Mouse (Mus musculus): ENCODE data around the gene Slc41a2. TPM values are rescaled to one million over a fixed set of nuclear protein-coding genes. Genes with fewer than 3 reads are reported as not detected.
"Not testable (repeated sequence)": the region's sequence is repeated elsewhere in the genome, so short reads cannot be mapped to it uniquely, and the experiment has no call there.

Slc41a2 gene
- polyA plus RNA-seq (2016; fragmentation: Nextera tagmentation; extraction: Ambion mirVana) = 0.21 and 0.27 TPM in 2 replicates

DNA sequence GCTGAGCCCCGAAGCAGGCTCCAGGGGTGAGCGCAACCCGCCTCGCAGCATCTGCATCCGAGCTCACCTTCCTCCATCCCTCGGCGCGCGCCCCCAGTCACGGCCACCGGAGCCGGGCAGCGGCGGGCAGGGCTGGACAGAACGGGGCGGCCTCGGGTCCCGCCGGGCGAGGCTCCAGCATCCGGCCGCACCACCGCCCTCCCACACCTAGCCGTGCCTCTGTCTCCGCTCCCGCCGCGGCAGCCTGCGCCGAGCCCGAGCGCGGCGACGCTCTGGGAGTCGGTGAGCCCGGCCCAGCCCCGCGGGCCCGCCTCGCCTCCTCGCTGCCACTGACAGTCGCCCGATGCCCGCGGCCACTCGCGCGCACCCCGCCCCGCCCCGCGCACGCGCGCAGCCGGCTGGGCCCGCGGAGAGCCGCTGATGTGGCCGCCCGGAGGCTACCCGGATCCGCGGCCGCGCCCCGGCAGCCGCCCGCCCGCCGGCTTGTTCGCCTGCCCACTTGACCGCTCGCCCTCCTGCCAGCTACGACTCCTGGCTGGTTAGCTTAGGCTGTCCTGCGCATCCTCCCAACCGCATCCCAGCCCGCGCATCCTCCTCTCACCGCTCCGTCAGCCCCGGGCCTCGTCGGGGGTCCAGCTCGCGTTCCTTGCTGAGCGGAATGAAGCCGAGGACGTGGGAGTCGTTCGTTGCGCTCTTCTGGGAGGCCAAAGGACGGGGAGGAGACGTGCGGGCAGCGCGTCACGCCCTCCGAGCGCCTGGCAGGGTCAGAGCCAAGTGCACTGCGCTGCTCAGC lies at the start of gene Slc41a2:
Slc41a2 (minus strand) TSS at position 724 of the 793 bp plus-strand sequence.
- Histone ChIP-seq H3K9me3 (no peaks in the 10 kb centered on the region), H3K36me3 (replicated peaks) (no peaks in the 10 kb centered on the region), H3K4me1 (peaks cover 10% of the 10 kb centered on the region), H3K27me3 (replicated peaks; ENCODE audit: low read depth, poor library complexity, severe bottlenecking) (peaks cover 77% of the 10 kb centered on the region), H3K27ac (replicated peaks) (peak within 1 kb of the TSS; percentile 66), H3K4me3 (peak within 1 kb of the TSS; percentile 70)
- DNase-seq (ENCODE audit: low spot score) = peak; percentile 74
- WGBS = under 1% methylated on average over 92 of the region's 102 CpGs

GRCm38 (mm10) chr10:83385330-83385910 lies 47.7 kb upstream of the Slc41a2 start:
- Histone ChIP-seq H3K4me1 (no peaks in the 10 kb centered on the region), H3K27me3 (replicated peaks; ENCODE audit: low read depth, poor library complexity, severe bottlenecking) (no peaks in the 10 kb centered on the region), H3K4me3 (no peak overlapping the region), H3K9me3 (no peaks in the 10 kb centered on the region), H3K27ac (replicated peaks) (no peak overlapping the region), H3K36me3 (replicated peaks) (peaks cover 29% of the 10 kb centered on the region)
- 96% methylated on average over 7 of the region's 7 CpGs for WGBS
- DNase-seq (ENCODE audit: low spot score) = no peak

GRCm38 (mm10) chr10:83384456-83385215 lies 47.0 kb upstream of the Slc41a2 start:
- Histone ChIP-seq H3K36me3 (replicated peaks) (peaks cover 36% of the 10 kb centered on the region), H3K4me3 (no peak overlapping the region), H3K4me1 (no peaks in the 10 kb centered on the region), H3K27me3 (replicated peaks; ENCODE audit: low read depth, poor library complexity, severe bottlenecking) (no peaks in the 10 kb centered on the region), H3K27ac (replicated peaks) (no peak overlapping the region), H3K9me3 (no peaks in the 10 kb centered on the region)
- DNase-seq (ENCODE audit: low spot score) = peak; percentile 4
- 88% methylated on average over 8 of the region's 8 CpGs for WGBS

DNA sequence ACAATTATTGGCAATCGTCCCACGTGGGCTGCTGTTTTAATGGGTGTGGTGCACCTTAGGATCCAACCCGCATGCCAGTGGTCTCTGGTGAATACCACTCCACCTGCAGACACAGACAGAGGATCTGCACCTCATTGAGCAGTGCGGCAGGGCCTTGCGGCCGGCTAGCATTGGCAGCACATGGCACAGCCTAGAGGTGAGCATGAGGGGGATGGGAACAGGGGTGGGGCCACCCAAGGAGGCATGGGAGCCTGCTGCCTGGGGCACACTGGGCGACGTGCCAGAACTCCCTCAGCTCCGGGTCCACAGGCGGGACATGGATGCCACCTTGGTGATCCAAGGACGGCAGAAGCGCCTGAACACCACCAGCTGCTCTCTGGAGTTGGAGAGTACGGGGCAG lies 46.2 kb upstream of the Slc41a2 start:
- no peaks in the 10 kb centered on the region for H3K4me1 ChIP-seq
- H3K27me3 ChIP-seq (replicated peaks; ENCODE audit: low read depth, poor library complexity, severe bottlenecking) = no peaks in the 10 kb centered on the region
- peaks cover 44% of the 10 kb centered on the region for H3K36me3 ChIP-seq (replicated peaks)
- H3K4me3 ChIP-seq = no peak overlapping the region
- H3K9me3 ChIP-seq = no peaks in the 10 kb centered on the region
- peak; percentile 6 for DNase-seq (ENCODE audit: low spot score)
- no peak overlapping the region for H3K27ac ChIP-seq (replicated peaks)
- WGBS = 96% methylated on average over 13 of the region's 13 CpGs

GRCm38 (mm10) chr10:83382988-83383387 lies 45.3 kb upstream of the Slc41a2 start:
- H3K36me3 ChIP-seq (replicated peaks) = peaks cover 52% of the 10 kb centered on the region
- 83% methylated on average over 2 of the region's 2 CpGs for WGBS

DNA sequence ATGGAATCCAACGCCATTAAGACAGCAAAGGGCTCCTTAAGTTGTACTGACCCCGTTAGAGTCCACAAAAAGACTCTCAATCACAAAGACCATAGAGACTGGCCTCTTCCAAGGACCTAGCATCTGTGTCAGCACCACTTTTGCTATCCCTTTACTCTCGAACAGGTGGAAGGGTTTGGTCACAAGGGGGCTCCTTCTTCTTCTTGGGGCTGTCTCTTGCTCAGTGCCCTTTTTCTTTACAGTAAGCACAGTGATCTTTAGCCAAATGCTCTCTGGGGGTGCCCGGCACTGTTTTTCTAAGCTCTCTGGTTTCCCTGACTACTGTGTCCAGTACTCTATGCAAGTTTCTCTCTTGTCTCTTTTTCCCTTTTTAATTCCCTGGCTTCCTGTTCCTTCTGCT lies 44.8 kb upstream of the Slc41a2 start:
- H3K36me3 ChIP-seq (replicated peaks) = peaks cover 57% of the 10 kb centered on the region

More at GRCm38 (mm10) chr10:83382988-83383387, 45.3 kb upstream of the Slc41a2 start:
- H3K27me3 ChIP-seq (replicated peaks; ENCODE audit: low read depth, poor library complexity, severe bottlenecking) = no peaks in the 10 kb centered on the region
- DNase-seq (ENCODE audit: low spot score) = no peak
- no peaks in the 10 kb centered on the region for H3K9me3 ChIP-seq
- H3K4me3 ChIP-seq = no peak overlapping the region
- no peak overlapping the region for H3K27ac ChIP-seq (replicated peaks)
- no peaks in the 10 kb centered on the region for H3K4me1 ChIP-seq

DNA sequence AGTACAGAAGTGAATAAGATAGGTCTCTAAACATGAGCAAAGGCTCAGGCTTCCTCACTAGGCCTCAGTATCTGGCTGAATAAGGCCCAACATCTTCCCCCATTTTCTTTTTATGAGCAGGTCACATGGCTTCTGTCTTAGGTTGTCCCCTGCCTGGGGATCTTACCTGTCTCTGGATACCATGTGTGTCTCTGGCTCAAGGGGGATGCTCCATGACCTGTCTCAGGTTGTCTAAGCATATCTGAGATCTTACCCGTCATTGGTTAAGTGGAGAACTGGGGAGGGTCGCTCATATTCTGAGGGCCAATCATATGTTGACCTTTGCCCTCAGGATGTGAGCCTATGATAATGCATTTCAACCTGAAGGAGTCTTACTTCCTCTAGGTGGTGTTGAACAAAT lies 42.8 kb upstream of the Slc41a2 start:
- 91% methylated on average over 2 of the region's 2 CpGs for WGBS
- no peaks in the 10 kb centered on the region for H3K9me3 ChIP-seq
- H3K27me3 ChIP-seq (replicated peaks; ENCODE audit: low read depth, poor library complexity, severe bottlenecking) = no peaks in the 10 kb centered on the region
- no peak overlapping the region for H3K27ac ChIP-seq (replicated peaks)
- DNase-seq (ENCODE audit: low spot score) = peak; percentile 2
- H3K36me3 ChIP-seq (replicated peaks) = peaks cover 66% of the 10 kb centered on the region
- no peaks in the 10 kb centered on the region for H3K4me1 ChIP-seq
- H3K4me3 ChIP-seq = no peak overlapping the region

More for the DNA sequence above, 44.8 kb upstream of the Slc41a2 start:
- DNase-seq (ENCODE audit: low spot score) = peak; percentile 4
- Histone ChIP-seq H3K27ac (replicated peaks) (no peak overlapping the region), H3K9me3 (no peaks in the 10 kb centered on the region), H3K4me1 (no peaks in the 10 kb centered on the region), H3K4me3 (no peak overlapping the region), H3K27me3 (replicated peaks; ENCODE audit: low read depth, poor library complexity, severe bottlenecking) (no peaks in the 10 kb centered on the region)
- 87% methylated on average over 4 of the region's 4 CpGs for WGBS

DNA sequence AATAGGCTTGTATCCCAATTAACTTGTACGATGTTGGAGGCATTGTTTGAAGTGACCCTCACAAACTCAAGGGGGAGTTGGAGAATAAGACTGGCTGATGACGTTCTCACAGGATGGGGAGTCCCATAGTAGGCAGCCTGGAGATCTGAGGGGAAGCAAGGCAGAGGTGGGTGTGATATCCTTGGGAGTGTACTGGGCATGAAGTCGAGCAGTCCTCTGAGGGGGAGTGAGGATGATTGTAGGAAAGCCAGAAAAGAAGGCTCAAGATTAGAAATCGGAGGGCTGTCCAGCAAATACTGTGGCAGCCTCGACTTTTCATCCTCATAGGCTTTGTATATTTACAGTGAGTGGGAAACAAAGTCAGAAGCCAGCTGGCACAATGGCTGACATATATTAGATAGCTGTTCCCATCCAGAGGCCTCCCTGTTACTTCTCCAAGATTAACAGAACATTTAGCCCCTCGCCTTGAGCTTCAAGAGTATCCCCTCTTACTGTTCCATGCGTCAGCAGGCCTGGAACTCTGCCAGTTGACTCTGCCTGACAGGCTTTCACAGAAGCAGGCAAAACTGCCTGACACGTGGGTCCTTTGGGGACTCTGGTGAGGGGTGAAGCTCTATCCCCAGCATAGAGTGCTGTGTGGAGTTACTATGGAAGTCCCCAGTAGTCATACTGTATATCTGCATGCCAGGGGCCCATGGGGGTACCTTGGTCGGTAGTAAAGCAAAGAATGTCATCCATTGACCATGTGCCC lies 40.6 kb upstream of the Slc41a2 start:
- Histone ChIP-seq H3K36me3 (replicated peaks) (peaks cover 68% of the 10 kb centered on the region), H3K27me3 (replicated peaks; ENCODE audit: low read depth, poor library complexity, severe bottlenecking) (no peaks in the 10 kb centered on the region)

DNA sequence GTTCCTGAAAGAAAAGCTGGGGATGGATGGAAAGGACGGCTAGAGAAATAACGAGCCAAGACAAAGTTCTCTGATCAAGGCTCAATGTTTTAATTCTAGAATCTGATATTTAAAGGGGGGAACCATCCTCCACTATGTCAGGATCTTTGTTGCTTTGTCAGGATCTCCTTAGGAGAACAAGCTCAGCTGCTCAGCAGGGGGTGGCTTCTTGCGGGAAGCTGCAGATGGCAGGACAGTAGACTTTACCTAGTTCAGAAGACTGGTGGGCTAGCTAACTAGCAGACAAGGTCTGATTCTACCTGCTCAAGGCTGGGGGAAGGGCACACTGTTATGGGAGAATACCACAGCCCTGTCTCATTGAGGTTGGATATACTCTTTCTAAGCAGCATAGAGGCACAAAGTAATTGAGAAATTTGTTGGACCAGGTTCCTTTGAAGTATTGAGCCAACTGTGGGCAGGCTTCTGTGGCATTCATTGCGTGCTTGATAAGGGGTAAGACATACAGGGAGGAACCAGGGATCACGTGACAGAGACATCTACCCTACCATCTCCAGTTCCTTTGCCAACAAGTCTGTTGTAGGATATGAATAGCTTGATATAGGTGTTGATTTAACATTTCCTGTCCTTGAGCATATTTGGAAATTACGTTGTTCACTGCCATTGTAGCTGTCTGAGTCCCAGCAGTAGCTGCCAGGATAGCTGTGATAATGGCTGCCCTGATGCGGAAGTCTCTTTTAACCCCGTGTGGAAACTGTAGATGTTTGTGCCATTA lies 39.4 kb upstream of the Slc41a2 start:
- Histone ChIP-seq H3K27me3 (replicated peaks; ENCODE audit: low read depth, poor library complexity, severe bottlenecking) (no peaks in the 10 kb centered on the region), H3K4me3 (no peak overlapping the region), H3K9me3 (no peaks in the 10 kb centered on the region), H3K36me3 (replicated peaks) (peaks cover 78% of the 10 kb centered on the region), H3K4me1 (no peaks in the 10 kb centered on the region), H3K27ac (replicated peaks) (no peak overlapping the region)
- WGBS = 93% methylated on average over 8 of the region's 8 CpGs
- peak; percentile 3 for DNase-seq (ENCODE audit: low spot score)

More for the DNA sequence above, 40.6 kb upstream of the Slc41a2 start:
- WGBS = 92% methylated on average over 9 of the region's 9 CpGs
- no peak overlapping the region for H3K4me3 ChIP-seq
- H3K4me1 ChIP-seq = no peaks in the 10 kb centered on the region
- H3K27ac ChIP-seq (replicated peaks) = no peak overlapping the region
- peak; percentile 7 for DNase-seq (ENCODE audit: low spot score)
- H3K9me3 ChIP-seq = no peaks in the 10 kb centered on the region

DNA sequence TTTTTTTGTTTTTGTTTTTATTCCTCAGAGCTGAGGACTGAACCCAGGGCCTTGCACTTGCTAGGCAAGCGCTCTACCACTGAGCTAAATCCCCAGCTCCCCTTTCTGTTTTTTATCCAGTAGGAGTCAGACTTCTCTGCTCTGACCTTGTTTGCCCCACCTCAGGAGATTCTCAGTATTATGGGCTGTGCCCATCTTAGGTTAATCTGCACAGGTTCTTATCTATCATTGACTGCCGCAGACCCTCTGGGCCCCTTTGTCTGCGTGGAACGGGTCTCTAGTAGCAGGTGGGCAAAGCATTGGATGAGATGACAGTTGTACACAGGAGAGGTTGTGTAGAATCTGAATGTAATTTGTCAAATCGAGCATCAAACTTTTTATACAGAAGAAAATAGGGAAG lies 37.8 kb upstream of the Slc41a2 start:
- WGBS = 91% methylated on average over 5 of the region's 5 CpGs
- DNase-seq (ENCODE audit: low spot score); H3K27me3 ChIP-seq (replicated peaks; ENCODE audit: low read depth, poor library complexity, severe bottlenecking); H3K9me3 ChIP-seq; H3K27ac ChIP-seq (replicated peaks); H3K4me3 ChIP-seq; H3K4me1 ChIP-seq: not testable (repeated sequence)
- peaks cover 90% of the 10 kb centered on the region for H3K36me3 ChIP-seq (replicated peaks)

DNA sequence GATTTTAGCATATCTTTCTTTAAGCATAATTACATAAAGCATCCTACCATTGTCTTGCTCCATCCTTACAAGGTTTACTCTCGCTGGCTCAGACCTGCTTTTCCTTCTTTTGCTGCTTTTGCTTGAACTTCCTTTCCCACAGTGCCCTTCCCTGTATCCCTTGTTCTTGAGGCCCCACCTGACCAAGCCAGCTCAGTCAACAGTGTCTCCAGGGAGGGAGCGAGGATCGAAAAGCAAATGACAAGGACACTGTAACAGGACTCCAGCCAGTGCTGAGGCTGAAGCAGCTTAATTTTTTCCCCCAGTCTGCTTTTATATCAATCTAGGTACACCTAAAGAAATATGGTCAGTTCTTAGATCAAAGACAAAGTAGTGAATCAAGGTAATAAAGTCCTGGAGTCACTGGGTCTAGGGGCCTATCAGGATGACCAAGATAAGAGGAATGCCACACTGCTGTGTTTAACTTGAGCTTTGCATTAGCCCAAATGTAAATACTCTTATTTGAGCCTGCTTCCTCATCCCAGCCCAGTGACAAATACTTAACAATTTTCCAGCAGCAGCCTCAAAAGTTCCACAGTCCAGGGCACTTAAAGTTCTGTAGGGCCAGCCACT lies 36.5 kb upstream of the Slc41a2 start:
- 89% methylated on average over 3 of the region's 3 CpGs for WGBS
- no peaks in the 10 kb centered on the region for H3K27me3 ChIP-seq (replicated peaks; ENCODE audit: low read depth, poor library complexity, severe bottlenecking)
- H3K4me3 ChIP-seq = no peak overlapping the region
- peaks cover 88% of the 10 kb centered on the region for H3K36me3 ChIP-seq (replicated peaks)
- H3K27ac ChIP-seq (replicated peaks) = no peak overlapping the region
- H3K9me3 ChIP-seq = no peaks in the 10 kb centered on the region
- no peaks in the 10 kb centered on the region for H3K4me1 ChIP-seq
- DNase-seq (ENCODE audit: low spot score) = no peak
